Mouse (Mus musculus) kidney, adult 2 months (tissue): ENCODE data around the gene Pbld2. TPM values are rescaled to one million over a fixed set of nuclear protein-coding genes. Genes with fewer than 3 reads are reported as not detected.

Experiments
- DNase-seq: peaks from one replicate; pipeline ENCODE4 v3.0.0; 2021
- H3K27ac ChIP-seq: fragments of 200-500 bp; 2 replicates; pipeline ENCODE4 v1.5.1; 2012; ENCODE audit warnings: low read depth, low read length, control low read depth, inconsistent platforms; ENCODE audit not compliant: insufficient read depth
- H3K27me3 ChIP-seq: fragments of 200-500 bp; replicated peaks from 2 replicates; pipeline ENCODE4 v1.6.1; 2012; ENCODE audit warnings: mild to moderate bottlenecking, moderate library complexity, low read length, inconsistent platforms; ENCODE audit not compliant: control insufficient read depth, insufficient read depth
- H3K36me3 ChIP-seq: fragments of 200-500 bp; 2 replicates; pipeline ENCODE4 v1.6.1; 2012; ENCODE audit warnings: mild to moderate bottlenecking, moderate library complexity, low read length, inconsistent platforms; ENCODE audit not compliant: control insufficient read depth, insufficient read depth
- H3K4me1 ChIP-seq: fragments of 200-500 bp; 2 replicates; pipeline ENCODE4 v1.6.1; 2011; ENCODE audit warnings: low read length; ENCODE audit not compliant: control insufficient read depth, insufficient read depth
- H3K4me3 ChIP-seq: fragments of 200-500 bp; 2 replicates; pipeline ENCODE4 v1.5.1; 2011; ENCODE audit warnings: mild to moderate bottlenecking, low read depth, low read length, control low read depth; ENCODE audit not compliant: insufficient read depth
- CTCF ChIP-seq: fragments of 200-500 bp; conservative IDR thresholded peaks from 2 replicates; pipeline ENCODE4 v1.5.1; 2011; ENCODE audit warnings: low read depth, mild to moderate bottlenecking, control low read depth, low read length, moderate library complexity, mixed read lengths; ENCODE audit not compliant: insufficient read depth, insufficient read length
- POLR2A ChIP-seq: fragments of 200-500 bp; IDR thresholded peaks from one replicate; pipeline ENCODE4 v1.6.1; 2011; ENCODE audit warnings: low read depth, low read length, control low read depth
- WGBS: fragments of 180-500 bp; shearing (Covaris S2); methylation state at CpG from one replicate; pipeline ENCODE4 v1.1.7; 2018; 5-methylcytosine and 5-hydroxymethylcytosine counted together
- polyA plus RNA-seq: library from polyadenylated mRNA; depleted of rRNA; stranded (reverse); fragments of >200 nt; gene quantifications from 2 replicates; pipeline ENCODE4 v1.2.3, GENCODE M21; 2012; rRNA removed

Pbld2 gene
- polyA plus RNA-seq, 1 experiment = 22.4 TPM

DNA sequence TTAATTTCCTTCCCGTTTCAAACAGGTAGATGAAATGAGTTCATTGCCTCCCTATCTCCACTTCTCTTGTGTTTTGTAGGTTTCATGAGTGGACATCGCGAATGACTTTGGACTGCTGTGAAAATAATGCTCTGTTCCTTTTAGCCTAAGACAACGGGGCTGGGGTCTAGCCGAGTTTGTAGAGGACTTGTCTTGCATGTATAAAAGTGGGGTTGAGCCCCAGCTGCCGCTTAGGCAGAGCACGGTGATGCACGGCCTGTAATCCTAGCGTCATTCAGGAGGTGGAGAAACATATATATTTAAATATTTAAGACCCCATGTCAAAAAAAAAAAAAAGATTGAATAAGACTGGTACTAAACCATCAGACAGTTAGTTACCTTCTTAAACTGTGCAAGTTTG lies 76.5 kb downstream of the Pbld2 start:
- H3K27ac ChIP-seq = no peak overlapping the region
- WGBS = 24% methylated on average over 9 of the region's 9 CpGs
- no peak for DNase-seq
- TF ChIP-seq POLR2A = no peak
- no peak for TF ChIP-seq CTCF
- H3K36me3 ChIP-seq = no peaks in the 10 kb centered on the region
- no peaks in the 10 kb centered on the region; the same call in 1 of the 2 replicates for H3K4me1 ChIP-seq
- H3K27me3 ChIP-seq = no peaks in the 10 kb centered on the region
- H3K4me3 ChIP-seq = no peak overlapping the region

Other genes starting within 250 kb of the Pbld2 start
- gene Ccar1, start 232.0 kb upstream of the Pbld2 start, polyA plus RNA-seq = 58.6 and 65.2 TPM in 2 replicates
- gene Tet1, start 115.3 kb upstream of the Pbld2 start, polyA plus RNA-seq = 1.4 and 1.7 TPM in 2 replicates
- 105 and 143 TPM in 2 replicates for gene Slc25a16, start 103.7 kb upstream of the Pbld2 start, polyA plus RNA-seq
- 6.9 TPM in 2 replicates for gene Dna2, start 77.3 kb upstream of the Pbld2 start, polyA plus RNA-seq
- gene Rufy2, start 44.1 kb upstream of the Pbld2 start, polyA plus RNA-seq = 3.3 and 4.0 TPM in 2 replicates
- gene Hnrnph3, start 98 bp upstream of the Pbld2 start, polyA plus RNA-seq = 14.7 and 25.0 TPM in 2 replicates
- gene Pbld1, start 35.8 kb downstream of the Pbld2 start, polyA plus RNA-seq = 163 and 168 TPM in 2 replicates
- gene Atoh7, start 75.3 kb downstream of the Pbld2 start, polyA plus RNA-seq = 0.19 and 0.28 TPM in 2 replicates
- gene Mypn, start 179.6 kb downstream of the Pbld2 start, polyA plus RNA-seq = 0.74 TPM in 1 of 2 replicates, not detected in the other
- 16.2 and 17.7 TPM in 2 replicates for gene Herc4, start 219.5 kb downstream of the Pbld2 start, polyA plus RNA-seq